ENCODE assay signal across 8 mouse cellular contexts in genomic region chr1:71289511-71289910, GRCm38 (mm10).
A peak's percentile ranks its signal among the peaks of the same experiment; 100 is the strongest.
DNase-seq lines count a peak whose midpoint lies in the region; TF ChIP-seq lines count a peak whose summit lies in the region.

No protein-coding gene starts in this region.

- peak; percentile 81 for TF ChIP-seq CTCF in bone marrow, adult 2 months (IDR thresholded peaks at IDR 0.05; ENCODE audit: control insufficient read depth, insufficient read depth, low read length)
- TF ChIP-seq CTCF in lung, adult 2 months (IDR thresholded peaks at IDR 0.05; ENCODE audit: insufficient read depth, low read length): peak; percentile 89

- 6% methylated on average over 5 of the region's 5 CpGs for WGBS in bone marrow, adult 2 months
- 17% methylated on average over 5 of the region's 5 CpGs for WGBS in lung, adult 2 months

- H3K27ac ChIP-seq in bone marrow, adult 2 months (ENCODE audit: control insufficient read depth, insufficient read depth, low read depth, low read length, poor library complexity): no peak overlapping the region

- DNase-seq in 3134 (ENCODE audit: extremely low read depth, insufficient read length, low spot score) (peak; percentile 4), A20 (ENCODE audit: low read depth, low spot score) (peak; percentile 51), MN1 (ENCODE audit: low spot score) (no peak)
- peak; percentile 13 for DNase-seq in fibroblast of lung, adult 2 months (ENCODE audit: low read depth)
- peak; percentile 65 to 83 for DNase-seq in kidney, postnatal 25 days
- DNase-seq in lung, adult 2 months: peak; percentile 54
- DNase-seq in right cerebral cortex, postnatal 36 days (ENCODE audit: low spot score in 2 of 2): peak; percentile 33 to 60

- no peak overlapping the region for H3K4me3 ChIP-seq in bone marrow, adult 2 months (replicated peaks; ENCODE audit: control insufficient read depth, low read depth, low read length)
- no peak overlapping the region for H3K4me3 ChIP-seq in lung, adult 2 months (replicated peaks; ENCODE audit: extremely low read depth, low read depth, low read length)

- no peak for TF ChIP-seq POLR2A in bone marrow, adult 2 months (IDR thresholded peaks at IDR 0.05; ENCODE audit: borderline replicate concordance, control insufficient read depth, low read depth, low read length)
- TF ChIP-seq POLR2A in lung, adult 2 months (IDR thresholded peaks at IDR 0.05; ENCODE audit: borderline replicate concordance, extremely low read depth, low read depth, low read length): no peak

- no peaks in the 10 kb centered on the region for H3K4me1 ChIP-seq in bone marrow, adult 2 months (ENCODE audit: control insufficient read depth, insufficient read depth, low read length)
- no peaks in the 10 kb centered on the region for H3K4me1 ChIP-seq in lung, adult 2 months (ENCODE audit: control insufficient read depth, insufficient read depth, low read length)
